Mouse (Mus musculus): ENCODE results near the gene Fbxo39. TPM values are rescaled to one million over a fixed set of nuclear protein-coding genes. Genes with fewer than 3 reads are reported as not detected.

Fbxo39 gene
- total and polyA plus RNA-seq, 3 experiments = not detected

DNA sequence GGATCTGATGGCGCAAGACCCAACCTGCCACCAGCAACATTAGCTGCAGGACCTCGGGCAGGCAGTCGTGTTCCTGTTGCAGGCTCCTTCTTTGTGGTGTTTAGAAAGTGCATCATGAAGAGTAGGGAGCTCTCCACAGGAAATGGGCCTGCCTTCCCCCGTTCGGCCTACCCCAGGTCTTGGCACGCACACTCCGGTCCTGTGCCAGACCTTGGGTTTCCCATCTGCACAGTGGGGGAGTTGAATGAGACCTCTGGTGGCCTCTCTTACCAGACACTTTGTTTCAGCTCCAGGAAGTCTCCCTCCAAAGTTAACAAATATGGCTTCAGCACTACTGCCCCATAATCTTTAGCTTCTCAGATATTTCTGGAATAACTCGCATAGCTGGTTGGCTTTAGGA, 22.5 kb downstream of the Fbxo39 start:
- Histone ChIP-seq H3K27me3 (ENCODE audit: control insufficient read depth in 1 of 2, insufficient read depth in 2 of 2, low read length in 2 of 2) (peaks cover 9 to 13% of the 10 kb centered on the region in 2 experiments), H3K4me1 (ENCODE audit: control insufficient read depth in 1 of 2, insufficient read depth in 2 of 2, low read length in 2 of 2) (0 out of 4 replicates have a peak, but pooled peaks cover 0 to 4% of the 10 kb centered on the region in 2 experiments), H3K79me2 (ENCODE audit: control insufficient read depth, insufficient read depth, low read length, poor library complexity) (no peaks in the 10 kb centered on the region), H3K9ac (ENCODE audit: control insufficient read depth, low read depth, low read length, poor library complexity, severe bottlenecking) (no peak overlapping the region), H3K9me3 (replicated peaks; ENCODE audit: insufficient read depth, low read length) (no peaks in the 10 kb centered on the region), H3K4me3 (ENCODE audit: control insufficient read depth in 1 of 2, insufficient read depth in 1 of 2, low read depth in 2 of 2, low read length in 2 of 2) (no peak overlapping the region), H3K27ac (ENCODE audit: control insufficient read depth, low read depth, low read length) (no peak overlapping the region), H3K36me3 (ENCODE audit: control insufficient read depth in 1 of 2, insufficient read depth in 2 of 2, low read length in 2 of 2) (no peaks in the 10 kb centered on the region)
- no peak for DNase-seq (ENCODE audit: low read depth, low spot score)
- TF ChIP-seq UBTF (IDR thresholded peaks at IDR 0.05; ENCODE audit: borderline replicate concordance, insufficient read depth, low read depth, low read length) (no peak), TCF12 (IDR thresholded peaks at IDR 0.05; ENCODE audit: low read depth, low read length) (no peak), MYC (IDR thresholded peaks at IDR 0.05; ENCODE audit: low read depth, low read length) (no peak), CTCF (IDR thresholded peaks at IDR 0.05 in 2 of 3, conservative IDR thresholded peaks at IDR 0.05 in 1 of 3; ENCODE audit: control insufficient read depth in 1 of 3, insufficient read depth in 1 of 3, low read depth in 2 of 3, low read length in 3 of 3, poor library complexity in 1 of 3, severe bottlenecking in 1 of 3) (no peak), KAT2A (conservative IDR thresholded peaks at IDR 0.05; ENCODE audit: low read depth, low read length) (no peak), NRF1 (IDR thresholded peaks at IDR 0.05; ENCODE audit: insufficient read depth, low read depth, low read length, poor library complexity, severe bottlenecking) (no peak), BHLHE40 (IDR thresholded peaks at IDR 0.05; ENCODE audit: borderline replicate concordance, low read depth, low read length) (no peak)

GRCm38 (mm10) chr11:72338437-72338871, 24.2 kb downstream of the Fbxo39 start:
- H3K27ac ChIP-seq (ENCODE audit: control insufficient read depth, low read depth, low read length) = no peak overlapping the region
- H3K4me1 ChIP-seq (ENCODE audit: control insufficient read depth in 1 of 2, insufficient read depth in 2 of 2, low read length in 2 of 2) = no peaks in the 10 kb centered on the region
- TF ChIP-seq RCOR1 (IDR thresholded peaks at IDR 0.05; ENCODE audit: low read depth, low read length) = no peak
- no peak for DNase-seq (ENCODE audit: low read depth, low spot score)
- H3K9ac ChIP-seq (ENCODE audit: control insufficient read depth, low read depth, low read length, poor library complexity, severe bottlenecking) = no peak overlapping the region
- H3K4me3 ChIP-seq (ENCODE audit: control insufficient read depth in 1 of 2, insufficient read depth in 1 of 2, low read depth in 2 of 2, low read length in 2 of 2) = no peak overlapping the region
- no peaks in the 10 kb centered on the region for H3K79me2 ChIP-seq (ENCODE audit: control insufficient read depth, insufficient read depth, low read length, poor library complexity)
- no peaks in the 10 kb centered on the region for H3K9me3 ChIP-seq (replicated peaks; ENCODE audit: insufficient read depth, low read length)
- H3K36me3 ChIP-seq (ENCODE audit: control insufficient read depth in 1 of 2, insufficient read depth in 2 of 2, low read length in 2 of 2) = no peaks in the 10 kb centered on the region
- H3K27me3 ChIP-seq (ENCODE audit: control insufficient read depth in 1 of 2, insufficient read depth in 2 of 2, low read length in 2 of 2) = peaks cover 9 to 11% of the 10 kb centered on the region in 2 experiments

DNA sequence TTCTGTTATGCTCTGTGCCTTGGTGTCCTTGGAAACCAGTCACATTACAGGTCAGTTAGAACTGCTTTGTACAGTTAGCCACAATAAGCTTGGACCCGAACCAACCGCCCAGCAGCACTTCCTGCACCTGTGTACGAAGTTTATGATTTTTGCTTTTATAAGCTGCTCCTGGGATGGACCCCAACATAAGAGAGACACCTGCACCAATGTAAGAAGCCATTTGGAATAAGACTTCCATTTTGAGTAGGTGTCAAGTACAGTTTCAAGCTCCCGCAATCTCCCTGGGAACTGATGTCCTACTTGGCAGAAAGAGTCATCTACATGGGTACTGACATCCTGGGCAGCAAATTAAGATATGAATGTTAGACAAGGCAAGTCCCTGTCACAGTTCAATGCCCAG, 25.5 kb downstream of the Fbxo39 start:
- Histone ChIP-seq H3K4me1 (ENCODE audit: control insufficient read depth in 1 of 2, insufficient read depth in 2 of 2, low read length in 2 of 2) (no peaks in the 10 kb centered on the region), H3K9me3 (replicated peaks; ENCODE audit: insufficient read depth, low read length) (no peaks in the 10 kb centered on the region), H3K79me2 (ENCODE audit: control insufficient read depth, insufficient read depth, low read length, poor library complexity) (no peaks in the 10 kb centered on the region), H3K36me3 (ENCODE audit: control insufficient read depth in 1 of 2, insufficient read depth in 2 of 2, low read length in 2 of 2) (no peaks in the 10 kb centered on the region), H3K9ac (ENCODE audit: control insufficient read depth, low read depth, low read length, poor library complexity, severe bottlenecking) (no peak overlapping the region), H3K4me3 (ENCODE audit: control insufficient read depth in 1 of 2, insufficient read depth in 1 of 2, low read depth in 2 of 2, low read length in 2 of 2) (no peak overlapping the region), H3K27ac (ENCODE audit: control insufficient read depth, low read depth, low read length) (no peak overlapping the region), H3K27me3 (ENCODE audit: control insufficient read depth in 1 of 2, insufficient read depth in 2 of 2, low read length in 2 of 2) (peaks cover 9 to 11% of the 10 kb centered on the region in 2 experiments)
- no peak for DNase-seq (ENCODE audit: low read depth, low spot score)
- no peak for TF ChIP-seq RAD21 (IDR thresholded peaks at IDR 0.05; ENCODE audit: low read depth, low read length)
- TF ChIP-seq MXI1 (IDR thresholded peaks at IDR 0.05; ENCODE audit: low read depth, low read length) = no peak
- no peak for TF ChIP-seq JUND (IDR thresholded peaks at IDR 0.05; ENCODE audit: low read depth, low read length)
